Mouse (Mus musculus): Measurements from ENCODE around the gene Smc6. TPM values are rescaled to one million over a fixed set of nuclear protein-coding genes. Genes with fewer than 3 reads are reported as not detected.

Smc6 gene
- polyA plus RNA-seq (2016; fragmentation: Nextera tagmentation; extraction: Ambion mirVana): 76.1 and 118 TPM in 2 replicates

DNA sequence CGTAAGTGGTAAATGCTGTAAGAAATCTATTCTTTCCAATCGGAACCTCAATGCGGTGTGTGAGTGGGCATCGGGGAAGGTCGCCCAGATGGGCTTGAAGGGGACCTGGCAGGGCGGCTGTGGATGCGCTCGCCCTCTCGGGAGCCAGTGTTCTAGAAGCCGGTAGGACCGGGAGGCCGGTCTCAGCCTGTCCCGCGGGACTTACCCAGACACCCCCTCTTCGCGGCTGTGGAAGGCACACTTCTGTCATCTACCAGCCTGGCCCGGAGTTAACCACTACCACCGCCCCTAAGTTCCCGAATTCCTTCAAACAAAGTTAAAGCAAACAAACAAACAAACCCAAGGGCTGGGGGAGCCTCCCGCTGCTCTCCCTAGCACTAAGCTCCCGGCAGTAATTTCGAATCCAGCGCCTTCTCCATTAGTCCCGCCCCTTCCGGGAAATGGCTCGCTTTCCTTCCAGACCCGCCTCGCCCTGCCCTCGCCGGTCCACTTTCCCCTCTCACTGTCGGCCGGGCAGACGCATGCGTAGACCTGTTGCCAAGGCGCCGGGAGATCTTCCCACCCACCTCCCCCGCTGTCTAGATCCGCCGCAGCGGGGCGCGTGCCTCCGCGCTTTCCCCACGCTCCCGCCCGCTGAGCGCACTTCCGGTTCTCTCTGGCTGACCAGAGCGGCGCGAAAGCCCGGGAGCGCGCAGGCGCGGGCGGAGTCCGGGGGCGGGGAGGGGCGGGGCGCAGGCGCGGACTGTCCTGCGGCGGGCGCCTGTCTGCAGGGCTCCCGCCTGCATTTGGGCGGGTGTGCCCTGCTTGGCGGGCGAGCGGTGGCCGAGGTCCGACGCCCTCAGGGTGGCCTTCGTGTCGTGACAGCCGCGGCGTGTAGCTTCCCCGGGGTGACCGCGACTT lies at the start of gene Smc6, which contains the start of gene Gen1:
Gene Smc6, plus strand, starts transcription at position 505 of the 900 bp plus-strand sequence.
Gene Gen1, minus strand, starts transcription at position 420 of the 900 bp plus-strand sequence.
- WGBS: under 1% methylated on average over 78 of the region's 83 CpGs
- no peaks in the 10 kb centered on the region for H3K36me3 ChIP-seq

DNA sequence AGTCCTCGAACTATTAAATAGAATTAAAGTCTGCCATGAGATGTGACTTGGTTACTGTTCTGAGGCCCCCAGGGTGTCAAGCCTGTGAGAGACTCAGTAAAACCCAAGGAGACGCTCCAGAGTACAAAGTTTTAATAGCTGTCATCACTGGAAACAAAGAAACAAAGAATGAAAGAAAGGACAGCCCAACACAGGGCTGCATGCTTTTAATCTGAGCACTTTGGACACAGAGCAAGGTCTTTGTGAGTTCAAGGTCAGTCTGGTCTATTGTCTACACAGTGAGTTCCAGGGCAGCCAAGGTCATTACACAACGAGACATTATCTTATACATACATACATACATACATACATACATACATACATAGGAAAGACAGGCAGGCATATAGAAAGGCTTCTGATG lies 49.2 kb upstream of the Smc6 start:
- Histone ChIP-seq H3K4me3 (no peak overlapping the region), H3K27me3 (ENCODE audit: insufficient read depth, poor library complexity, severe bottlenecking) (no peaks in the 10 kb centered on the region), H3K9me3 (no peaks in the 10 kb centered on the region), H3K27ac (no peak overlapping the region), H3K4me1 (replicated peaks) (peaks cover 3% of the 10 kb centered on the region), H3K36me3 (no peaks in the 10 kb centered on the region)
- DNase-seq (ENCODE audit: low spot score): no peak
- 67% methylated on average over 3 of the region's 3 CpGs for WGBS

More for the DNA sequence above, at the start of gene Smc6, which contains the start of gene Gen1:
- DNase-seq (ENCODE audit: low spot score): peak; percentile 97
- H3K27me3 ChIP-seq (ENCODE audit: insufficient read depth, poor library complexity, severe bottlenecking): no peaks in the 10 kb centered on the region
- peak within 1 kb of the TSS; percentile 97 for H3K27ac ChIP-seq
- no peaks in the 10 kb centered on the region for H3K9me3 ChIP-seq
- peak within 1 kb of the TSS; percentile 90 for H3K4me3 ChIP-seq
- H3K4me1 ChIP-seq (replicated peaks): peaks cover 27% of the 10 kb centered on the region

DNA sequence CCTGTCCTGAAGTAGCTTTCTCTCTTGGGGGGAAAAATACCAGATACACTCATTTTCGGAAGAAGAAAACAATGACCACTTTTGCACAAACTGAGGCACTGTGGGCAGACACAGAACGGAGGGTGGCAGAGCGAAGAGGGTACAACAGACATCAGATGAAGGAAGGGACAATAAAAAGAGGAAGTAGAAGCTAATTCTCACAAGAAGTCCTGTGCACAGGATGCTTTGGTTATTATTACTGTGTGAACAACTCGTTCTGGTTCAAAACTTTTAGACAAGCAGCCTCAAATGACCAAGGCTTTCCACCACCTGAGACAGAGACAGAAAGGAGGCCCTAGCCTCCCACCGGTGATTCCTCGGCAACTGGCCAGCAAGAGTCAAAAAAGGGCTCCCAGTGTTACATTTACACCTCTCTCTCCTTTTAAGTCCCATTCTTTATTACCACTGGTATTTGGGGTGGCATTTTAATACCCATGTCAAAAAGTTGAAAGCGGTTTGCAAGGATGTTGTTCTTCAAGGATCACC lies 47.9 kb upstream of the Smc6 start:
- Histone ChIP-seq H3K4me1 (replicated peaks) (peaks cover 10% of the 10 kb centered on the region), H3K9me3 (no peaks in the 10 kb centered on the region), H3K27ac (no peak overlapping the region), H3K36me3 (no peaks in the 10 kb centered on the region), H3K27me3 (ENCODE audit: insufficient read depth, poor library complexity, severe bottlenecking) (no peaks in the 10 kb centered on the region), H3K4me3 (no peak overlapping the region)
- WGBS: 82% methylated on average over 7 of the region's 7 CpGs
- no peak for DNase-seq (ENCODE audit: low spot score)

DNA sequence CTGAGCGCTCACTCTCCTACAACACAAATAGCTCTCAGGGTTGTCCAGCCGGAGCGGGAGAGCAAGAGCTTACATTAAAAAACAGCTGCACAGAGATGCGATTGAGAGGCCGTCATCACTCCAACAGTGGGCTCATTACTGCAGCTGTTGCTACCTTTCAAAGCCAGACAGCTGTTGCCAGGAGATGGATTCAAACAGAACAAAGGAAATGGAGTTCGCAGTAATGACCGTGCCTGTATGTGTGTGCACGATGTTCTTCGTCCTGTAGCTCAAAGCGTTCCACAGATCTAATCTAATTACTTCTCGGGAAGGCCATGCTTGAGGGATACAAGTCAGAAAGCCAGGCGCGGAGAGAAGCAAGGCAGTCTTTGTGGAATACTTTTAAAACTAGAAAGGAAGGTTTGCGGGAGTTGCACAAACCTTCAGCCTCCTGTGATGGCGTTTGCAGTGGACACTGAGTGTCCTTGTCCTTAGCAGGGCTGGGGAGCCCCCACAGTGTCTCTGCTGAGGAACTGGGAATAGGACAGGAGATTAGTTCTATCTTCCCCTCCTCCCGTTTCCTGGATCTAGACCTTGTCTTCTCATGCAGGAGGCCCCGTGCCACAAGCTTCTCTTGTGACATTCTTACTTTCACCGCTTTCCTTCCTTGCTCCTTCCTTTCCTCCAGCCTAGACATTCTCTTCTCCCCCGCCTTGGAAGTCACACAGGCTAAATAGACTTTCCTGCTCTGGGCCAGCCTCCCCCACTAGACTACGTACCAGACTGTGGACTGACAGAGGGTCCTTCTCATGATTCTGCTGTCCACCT lies 44.0 kb upstream of the Smc6 start:
- no peaks in the 10 kb centered on the region for H3K27me3 ChIP-seq (ENCODE audit: insufficient read depth, poor library complexity, severe bottlenecking)
- no peak overlapping the region for H3K4me3 ChIP-seq
- no peaks in the 10 kb centered on the region for H3K36me3 ChIP-seq
- peaks cover 19% of the 10 kb centered on the region for H3K4me1 ChIP-seq (replicated peaks)
- peak overlapping the region; percentile 59 for H3K27ac ChIP-seq
- peak; percentile 21 for DNase-seq (ENCODE audit: low spot score)
- WGBS: 67% methylated on average over 20 of the region's 20 CpGs
- H3K9me3 ChIP-seq: no peaks in the 10 kb centered on the region

DNA sequence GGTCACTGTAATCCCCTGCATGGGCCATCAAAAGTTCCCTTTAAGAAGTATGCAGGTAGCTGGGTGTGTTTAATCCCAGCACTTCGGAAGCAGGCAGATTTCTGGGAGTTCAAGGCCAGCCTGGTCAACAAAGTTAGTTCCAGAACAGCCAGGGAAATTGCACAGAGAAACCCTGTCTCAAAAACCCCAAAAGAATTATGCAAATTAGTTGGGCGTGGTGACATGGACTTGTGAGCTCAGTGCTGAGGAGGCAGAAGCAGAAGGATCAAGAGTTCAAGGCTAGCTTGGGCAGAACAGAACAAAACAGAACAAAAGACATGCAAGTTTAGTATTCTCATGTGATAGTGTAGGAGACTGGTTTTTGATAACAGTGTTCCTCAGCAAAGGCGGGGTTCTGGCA lies 43.1 kb upstream of the Smc6 start:
- no peaks in the 10 kb centered on the region for H3K27me3 ChIP-seq (ENCODE audit: insufficient read depth, poor library complexity, severe bottlenecking)
- DNase-seq (ENCODE audit: low spot score): no peak
- no peak overlapping the region for H3K27ac ChIP-seq
- no peak overlapping the region for H3K4me3 ChIP-seq
- H3K9me3 ChIP-seq: no peaks in the 10 kb centered on the region
- H3K4me1 ChIP-seq (replicated peaks): peaks cover 19% of the 10 kb centered on the region
- 76% methylated on average over 3 of the region's 3 CpGs for WGBS
- H3K36me3 ChIP-seq: no peaks in the 10 kb centered on the region

DNA sequence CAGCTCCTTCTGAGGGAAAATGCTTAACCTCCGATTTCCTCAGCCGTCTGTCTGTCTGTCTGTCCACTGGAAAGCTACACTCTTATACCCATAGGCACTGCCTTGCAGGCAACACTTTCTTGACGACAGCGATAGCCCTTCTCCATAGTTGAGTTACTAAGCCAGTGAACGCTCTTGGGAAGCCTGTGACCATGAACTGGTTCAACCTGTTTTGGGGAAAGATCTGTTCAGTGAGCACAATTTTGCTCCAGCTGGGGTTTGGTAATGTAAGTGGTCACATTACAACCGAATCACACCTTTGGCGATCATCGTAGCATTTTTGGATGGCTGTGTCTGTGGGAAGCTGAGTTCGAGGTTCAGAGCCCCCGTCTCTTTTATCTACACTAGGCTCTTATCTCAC lies 42.6 kb upstream of the Smc6 start:
- 87% methylated on average over 10 of the region's 10 CpGs for WGBS
- DNase-seq (ENCODE audit: low spot score): no peak
- no peaks in the 10 kb centered on the region for H3K36me3 ChIP-seq
- no peak overlapping the region for H3K27ac ChIP-seq
- H3K27me3 ChIP-seq (ENCODE audit: insufficient read depth, poor library complexity, severe bottlenecking): no peaks in the 10 kb centered on the region
- no peaks in the 10 kb centered on the region for H3K9me3 ChIP-seq
- H3K4me3 ChIP-seq: no peak overlapping the region
- peaks cover 19% of the 10 kb centered on the region for H3K4me1 ChIP-seq (replicated peaks)

DNA sequence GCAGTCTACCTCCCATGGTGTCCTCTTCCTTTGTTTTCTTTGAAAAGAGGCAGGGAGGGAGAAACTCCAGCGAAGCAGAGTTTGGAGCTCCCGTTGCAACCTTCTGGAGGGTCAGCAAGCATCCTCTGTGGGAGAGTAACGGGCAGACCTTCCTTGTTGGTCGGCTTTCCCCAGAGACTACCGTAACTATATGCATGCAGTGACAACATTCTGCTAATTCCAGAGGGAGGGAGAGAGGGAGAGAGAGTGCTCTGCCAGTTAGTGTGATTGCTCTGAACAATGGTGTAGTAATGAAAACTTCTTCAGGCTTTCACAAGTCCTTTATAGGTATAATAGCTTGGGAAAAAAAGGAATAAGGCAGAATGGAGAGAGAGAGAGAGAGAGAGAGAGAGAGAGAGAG lies 41.0 kb upstream of the Smc6 start:
- no peaks in the 10 kb centered on the region for H3K36me3 ChIP-seq
- no peaks in the 10 kb centered on the region for H3K9me3 ChIP-seq
- H3K27ac ChIP-seq: no peak overlapping the region
- no peak for DNase-seq (ENCODE audit: low spot score)
- 3% methylated on average over 5 of the region's 5 CpGs for WGBS
- no peak overlapping the region for H3K4me3 ChIP-seq
- H3K4me1 ChIP-seq (replicated peaks): peaks cover 19% of the 10 kb centered on the region
- no peaks in the 10 kb centered on the region for H3K27me3 ChIP-seq (ENCODE audit: insufficient read depth, poor library complexity, severe bottlenecking)

DNA sequence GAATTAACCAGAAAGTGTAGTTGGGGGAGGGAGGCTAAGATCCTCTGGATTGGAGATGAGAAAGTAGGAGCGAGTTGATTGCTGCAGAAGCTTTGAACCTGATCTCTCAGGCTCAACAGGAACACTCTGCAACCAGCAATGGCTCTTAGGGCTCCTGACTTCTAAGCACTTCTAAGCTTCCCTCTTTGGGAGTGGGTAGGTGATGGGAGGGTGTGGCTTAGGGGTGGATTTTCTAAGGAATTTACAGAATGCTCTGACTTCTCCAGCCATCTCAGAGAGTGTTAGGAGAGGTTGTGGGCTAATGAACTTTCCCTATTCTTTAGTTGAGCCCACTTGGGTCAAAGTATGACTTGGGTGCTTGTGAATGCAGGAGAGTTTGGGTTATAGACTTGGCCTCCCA lies 39.6 kb upstream of the Smc6 start:
- DNase-seq (ENCODE audit: low spot score): no peak
- H3K27ac ChIP-seq: no peak overlapping the region
- no peaks in the 10 kb centered on the region for H3K27me3 ChIP-seq (ENCODE audit: insufficient read depth, poor library complexity, severe bottlenecking)
- no peak overlapping the region for H3K4me3 ChIP-seq
- peaks cover 19% of the 10 kb centered on the region for H3K4me1 ChIP-seq (replicated peaks)
- no peaks in the 10 kb centered on the region for H3K36me3 ChIP-seq
- H3K9me3 ChIP-seq: no peaks in the 10 kb centered on the region
- WGBS: 53% methylated on average over 1 of the region's 1 CpGs

DNA sequence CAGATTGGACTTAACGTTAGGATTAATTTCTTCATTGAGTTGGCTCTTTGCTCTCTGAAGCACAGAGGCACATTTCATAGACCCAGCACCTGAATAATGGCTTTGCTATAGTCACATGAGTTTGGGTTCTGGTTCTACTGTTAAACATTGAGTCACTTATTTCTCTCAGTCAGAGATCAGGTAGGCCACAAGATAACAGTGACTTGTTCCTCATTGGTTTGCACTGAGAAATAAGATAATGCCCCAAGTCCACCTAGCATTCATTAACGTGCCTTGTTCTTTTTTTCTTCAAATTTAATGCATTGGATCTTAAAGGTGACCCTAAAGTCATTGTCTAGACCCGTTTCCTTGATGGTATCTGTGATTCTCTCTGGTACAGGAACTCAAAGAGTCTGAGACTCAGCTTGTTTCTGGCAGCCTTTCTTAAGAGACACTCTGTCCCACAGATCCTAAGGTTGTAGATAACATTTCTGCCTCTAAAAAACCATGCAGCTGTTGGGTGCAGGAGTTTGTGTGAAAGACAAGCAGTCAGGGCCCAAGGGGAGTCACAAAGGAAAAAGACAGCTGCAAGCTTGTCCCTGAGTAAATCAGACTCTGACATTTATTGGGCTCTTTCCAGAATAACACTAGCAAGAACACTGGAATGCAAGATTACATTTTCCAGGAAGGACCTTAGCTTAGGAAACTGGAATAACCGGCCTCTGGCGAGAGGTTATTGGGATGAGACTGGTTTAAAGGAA lies 39.0 kb upstream of the Smc6 start:
- H3K27me3 ChIP-seq (ENCODE audit: insufficient read depth, poor library complexity, severe bottlenecking): no peaks in the 10 kb centered on the region
- no peak overlapping the region for H3K27ac ChIP-seq
- no peak overlapping the region for H3K4me3 ChIP-seq
- no peaks in the 10 kb centered on the region for H3K9me3 ChIP-seq
- 85% methylated on average over 5 of the region's 5 CpGs for WGBS
- DNase-seq (ENCODE audit: low spot score): no peak
- H3K36me3 ChIP-seq: no peaks in the 10 kb centered on the region
- H3K4me1 ChIP-seq (replicated peaks): peaks cover 13% of the 10 kb centered on the region

DNA sequence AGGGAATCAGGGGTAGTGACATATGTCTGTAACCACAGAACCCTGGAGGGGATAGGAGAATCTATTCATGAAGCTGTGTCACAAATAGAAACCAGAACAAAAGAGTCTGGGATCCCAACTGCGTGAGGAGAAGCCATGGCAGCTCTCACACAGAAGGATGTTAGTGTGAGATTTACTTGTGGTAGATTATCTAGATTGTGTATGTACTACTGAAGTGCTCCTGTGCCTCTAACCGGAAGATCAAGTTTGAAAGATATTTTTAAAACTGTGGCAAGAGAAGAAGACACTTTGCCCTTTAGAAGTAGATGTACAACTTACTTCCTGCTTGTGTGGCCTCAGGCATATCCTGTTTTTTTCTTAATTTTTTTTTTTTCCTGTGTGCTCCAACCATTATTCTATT lies 35.4 kb upstream of the Smc6 start:
- no peak for DNase-seq (ENCODE audit: low spot score)
- H3K4me3 ChIP-seq: no peak overlapping the region
- H3K27ac ChIP-seq: no peak overlapping the region
- no peaks in the 10 kb centered on the region for H3K27me3 ChIP-seq (ENCODE audit: insufficient read depth, poor library complexity, severe bottlenecking)
- H3K36me3 ChIP-seq: no peaks in the 10 kb centered on the region
- H3K9me3 ChIP-seq: no peaks in the 10 kb centered on the region
- 78% methylated on average over 2 of the region's 2 CpGs for WGBS
- H3K4me1 ChIP-seq (replicated peaks): no peaks in the 10 kb centered on the region

DNA sequence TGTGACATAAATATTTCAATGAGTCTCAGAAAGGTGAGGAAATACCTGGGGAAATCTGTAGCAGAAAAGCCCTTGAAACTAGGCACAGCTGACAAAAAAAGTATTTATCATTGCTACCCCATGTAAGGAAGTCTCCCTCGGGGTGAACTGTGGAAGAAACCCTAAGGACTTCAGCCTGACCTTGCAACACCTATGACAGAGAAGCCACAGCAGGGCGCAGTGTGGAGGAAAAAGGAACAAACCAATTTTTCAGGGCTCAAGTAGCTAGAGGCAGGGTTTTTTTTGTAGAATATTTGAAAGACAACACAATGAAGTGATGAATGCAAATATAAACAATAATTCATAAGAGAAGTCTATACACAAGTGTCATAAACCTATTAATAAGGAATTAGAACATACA lies 29.7 kb upstream of the Smc6 start:
- Histone ChIP-seq H3K36me3 (peaks cover 16% of the 10 kb centered on the region), H3K4me1 (replicated peaks) (no peaks in the 10 kb centered on the region), H3K9me3 (no peaks in the 10 kb centered on the region), H3K27ac (no peak overlapping the region), H3K4me3 (no peak overlapping the region), H3K27me3 (ENCODE audit: insufficient read depth, poor library complexity, severe bottlenecking) (no peaks in the 10 kb centered on the region)
- DNase-seq (ENCODE audit: low spot score): no peak
- 79% methylated on average over 2 of the region's 2 CpGs for WGBS

DNA sequence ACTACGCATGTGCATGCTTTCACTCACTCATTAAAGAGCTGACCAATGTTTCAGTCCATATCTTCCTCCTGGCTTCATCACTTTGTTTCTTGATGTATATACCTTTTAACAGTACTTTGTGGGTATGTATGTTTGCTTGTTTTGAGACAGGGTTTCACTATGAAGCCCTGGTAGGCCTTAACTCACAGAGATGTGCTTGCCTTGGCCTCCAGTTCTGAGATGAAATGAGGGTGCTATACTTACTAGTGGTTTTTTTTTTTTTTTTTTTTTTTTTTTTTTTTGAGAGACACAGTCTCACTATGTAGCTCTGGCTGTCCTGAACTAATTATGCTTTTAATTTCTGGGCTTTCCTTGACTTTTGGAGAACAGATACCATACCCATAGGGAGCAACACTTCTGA lies 18.2 kb upstream of the Smc6 start:
- Histone ChIP-seq H3K9me3 (no peaks in the 10 kb centered on the region), H3K4me3 (no peak overlapping the region), H3K27ac (no peak overlapping the region), H3K4me1 (replicated peaks) (no peaks in the 10 kb centered on the region), H3K36me3 (peaks cover 77% of the 10 kb centered on the region), H3K27me3 (ENCODE audit: insufficient read depth, poor library complexity, severe bottlenecking) (no peaks in the 10 kb centered on the region)
- DNase-seq (ENCODE audit: low spot score): no peak
- WGBS: 97% methylated on average over 1 of the region's 1 CpGs
